Mouse (Mus musculus): ENCODE results near the gene Rexo4.
A peak's percentile ranks its signal among the peaks of the same experiment; 100 is the strongest.

DNA sequence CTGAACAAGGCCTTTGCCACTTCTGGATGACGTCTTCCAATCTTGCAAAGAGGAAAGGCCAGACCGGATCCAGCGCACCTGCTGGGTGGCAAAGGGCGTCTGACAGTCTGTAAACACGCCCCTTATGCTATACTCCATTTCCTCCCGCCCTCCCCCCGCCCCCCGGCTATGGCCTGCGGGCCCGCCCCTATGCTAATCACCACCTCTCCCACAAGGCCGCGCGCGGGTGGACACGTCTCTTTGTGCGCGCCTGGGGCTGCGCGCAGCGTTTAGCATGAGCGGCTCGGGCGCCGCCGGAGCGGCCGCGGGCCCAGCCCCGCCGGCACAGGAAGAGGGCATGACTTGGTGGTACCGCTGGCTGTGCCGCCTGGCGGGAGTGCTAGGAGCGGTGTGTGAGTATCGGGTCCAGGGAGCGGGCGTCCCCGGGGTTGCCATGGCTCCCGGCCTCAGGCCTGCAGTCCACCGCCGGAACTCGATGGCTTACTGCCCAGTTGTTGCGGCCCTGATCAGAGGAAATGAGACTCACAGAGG is 45.6 kb upstream of the Rexo4 start, which contains the start of gene Cacfd1:
- TF ChIP-seq CHD2 (IDR thresholded peaks at IDR 0.05; ENCODE audit: low read depth, low read length) (no peak), MAFK (IDR thresholded peaks at IDR 0.05; ENCODE audit: insufficient read depth, low read depth, low read length) (no peak), HCFC1 (IDR thresholded peaks at IDR 0.05; ENCODE audit: borderline replicate concordance, insufficient read depth, low read length) (peak; percentile 48; the same call in 1 of the 2 replicates)
